Mouse (Mus musculus): Measurements from ENCODE around the gene Osbpl8. TPM values are rescaled to one million over a fixed set of nuclear protein-coding genes. Genes with fewer than 3 reads are reported as not detected.

Osbpl8 gene
- polyA plus RNA-seq, 1 experiment, result 17.1 TPM

GRCm38 (mm10) chr10:111234450-111235288, 70.1 kb downstream of the Osbpl8 start:
- Histone ChIP-seq H3K4me3 (ENCODE audit: insufficient read depth, low read depth, low read length) (no peak overlapping the region), H3K27ac (ENCODE audit: insufficient read depth, low read depth, low read length) (peak overlapping the region; percentile 16; the same call in 1 of the 2 replicates), H3K4me1 (ENCODE audit: control insufficient read depth, insufficient read depth, low read length) (no peaks in the 10 kb centered on the region; the same call in 1 of the 2 replicates), H3K36me3 (ENCODE audit: control insufficient read depth, insufficient read depth, low read length) (no peaks in the 10 kb centered on the region; the same call in 1 of the 2 replicates), H3K27me3 (replicated peaks; ENCODE audit: control insufficient read depth, insufficient read depth, low read length) (no peaks in the 10 kb centered on the region)
- 40% methylated on average over 6 of the region's 6 CpGs for WGBS
- DNase-seq, result peak; percentile 27
- TF ChIP-seq POLR2A (IDR thresholded peaks at IDR 0.05; ENCODE audit: low read depth, low read length), result no peak
- TF ChIP-seq CTCF (conservative IDR thresholded peaks at IDR 0.05; ENCODE audit: insufficient read depth, insufficient read length, low read depth, low read length), result no peak

- Histone ChIP-seq H3K27me3 (replicated peaks; ENCODE audit: control insufficient read depth, insufficient read depth, low read length) (no peaks in the 10 kb centered on the region), H3K27ac (ENCODE audit: insufficient read depth, low read depth, low read length) (peak overlapping the region; percentile 16; the same call in 1 of the 2 replicates), H3K36me3 (ENCODE audit: control insufficient read depth, insufficient read depth, low read length) (no peaks in the 10 kb centered on the region; the same call in 1 of the 2 replicates), H3K4me3 (ENCODE audit: insufficient read depth, low read depth, low read length) (no peak overlapping the region), H3K4me1 (ENCODE audit: control insufficient read depth, insufficient read depth, low read length) (no peaks in the 10 kb centered on the region; the same call in 1 of the 2 replicates)
- TF ChIP-seq POLR2A (IDR thresholded peaks at IDR 0.05; ENCODE audit: low read depth, low read length) (no peak), CTCF (conservative IDR thresholded peaks at IDR 0.05; ENCODE audit: insufficient read depth, insufficient read length, low read depth, low read length) (no peak)
- WGBS, result 50% methylated on average over 6 of the region's 6 CpGs
- DNase-seq, result no peak
These were observed 70.7 kb downstream of the Osbpl8 start for GRCm38 (mm10) chr10:111235289-111235570.

- no peak for DNase-seq
- Histone ChIP-seq H3K4me3 (ENCODE audit: insufficient read depth, low read depth, low read length) (no peak overlapping the region), H3K4me1 (ENCODE audit: control insufficient read depth, insufficient read depth, low read length) (no peaks in the 10 kb centered on the region; the same call in 1 of the 2 replicates), H3K27me3 (replicated peaks; ENCODE audit: control insufficient read depth, insufficient read depth, low read length) (no peaks in the 10 kb centered on the region), H3K36me3 (ENCODE audit: control insufficient read depth, insufficient read depth, low read length) (no peaks in the 10 kb centered on the region; the same call in 1 of the 2 replicates), H3K27ac (ENCODE audit: insufficient read depth, low read depth, low read length) (no peak overlapping the region)
- TF ChIP-seq CTCF (conservative IDR thresholded peaks at IDR 0.05; ENCODE audit: insufficient read depth, insufficient read length, low read depth, low read length) (no peak), POLR2A (IDR thresholded peaks at IDR 0.05; ENCODE audit: low read depth, low read length) (no peak)
- WGBS, result 74% methylated on average over 5 of the region's 5 CpGs
These were observed 72.9 kb downstream of the Osbpl8 start for GRCm38 (mm10) chr10:111237434-111237833.

- Histone ChIP-seq H3K4me3 (ENCODE audit: insufficient read depth, low read depth, low read length) (no peak overlapping the region), H3K27ac (ENCODE audit: insufficient read depth, low read depth, low read length) (no peak overlapping the region), H3K4me1 (ENCODE audit: control insufficient read depth, insufficient read depth, low read length) (no peaks in the 10 kb centered on the region), H3K27me3 (replicated peaks; ENCODE audit: control insufficient read depth, insufficient read depth, low read length) (no peaks in the 10 kb centered on the region), H3K36me3 (ENCODE audit: control insufficient read depth, insufficient read depth, low read length) (no peaks in the 10 kb centered on the region)
- TF ChIP-seq POLR2A (IDR thresholded peaks at IDR 0.05; ENCODE audit: low read depth, low read length), result no peak
- no peak for TF ChIP-seq CTCF (conservative IDR thresholded peaks at IDR 0.05; ENCODE audit: insufficient read depth, insufficient read length, low read depth, low read length)
- DNase-seq, result no peak
- WGBS, result 83% methylated on average over 7 of the region's 7 CpGs
These were observed 78.1 kb downstream of the Osbpl8 start for GRCm38 (mm10) chr10:111242677-111243076.

- no peaks in the 10 kb centered on the region for H3K36me3 ChIP-seq (ENCODE audit: control insufficient read depth, insufficient read depth, low read length)
- TF ChIP-seq POLR2A (IDR thresholded peaks at IDR 0.05; ENCODE audit: low read depth, low read length), result no peak
- TF ChIP-seq CTCF (conservative IDR thresholded peaks at IDR 0.05; ENCODE audit: insufficient read depth, insufficient read length, low read depth, low read length), result no peak
- H3K27me3 ChIP-seq (replicated peaks; ENCODE audit: control insufficient read depth, insufficient read depth, low read length), result no peaks in the 10 kb centered on the region
- no peaks in the 10 kb centered on the region for H3K4me1 ChIP-seq (ENCODE audit: control insufficient read depth, insufficient read depth, low read length)
- no peak overlapping the region for H3K4me3 ChIP-seq (ENCODE audit: insufficient read depth, low read depth, low read length)
- DNase-seq, result no peak
- 47% methylated on average over 4 of the region's 4 CpGs for WGBS
- H3K27ac ChIP-seq (ENCODE audit: insufficient read depth, low read depth, low read length), result no peak overlapping the region
These were observed 83.1 kb downstream of the Osbpl8 start for GRCm38 (mm10) chr10:111247609-111248008.

- DNase-seq, result no peak
- Histone ChIP-seq H3K27ac (ENCODE audit: insufficient read depth, low read depth, low read length) (no peak overlapping the region), H3K4me3 (ENCODE audit: insufficient read depth, low read depth, low read length) (no peak overlapping the region), H3K4me1 (ENCODE audit: control insufficient read depth, insufficient read depth, low read length) (no peaks in the 10 kb centered on the region), H3K36me3 (ENCODE audit: control insufficient read depth, insufficient read depth, low read length) (no peaks in the 10 kb centered on the region), H3K27me3 (replicated peaks; ENCODE audit: control insufficient read depth, insufficient read depth, low read length) (no peaks in the 10 kb centered on the region)
- WGBS, result 36% methylated on average over 6 of the region's 6 CpGs
- TF ChIP-seq POLR2A (IDR thresholded peaks at IDR 0.05; ENCODE audit: low read depth, low read length) (no peak), CTCF (conservative IDR thresholded peaks at IDR 0.05; ENCODE audit: insufficient read depth, insufficient read length, low read depth, low read length) (no peak)
These were observed 83.6 kb downstream of the Osbpl8 start for GRCm38 (mm10) chr10:111248177-111248576.

- Histone ChIP-seq H3K4me1 (ENCODE audit: control insufficient read depth, insufficient read depth, low read length) (no peaks in the 10 kb centered on the region), H3K27me3 (replicated peaks; ENCODE audit: control insufficient read depth, insufficient read depth, low read length) (no peaks in the 10 kb centered on the region), H3K36me3 (ENCODE audit: control insufficient read depth, insufficient read depth, low read length) (no peaks in the 10 kb centered on the region), H3K27ac (ENCODE audit: insufficient read depth, low read depth, low read length) (no peak overlapping the region), H3K4me3 (ENCODE audit: insufficient read depth, low read depth, low read length) (no peak overlapping the region)
- TF ChIP-seq POLR2A (IDR thresholded peaks at IDR 0.05; ENCODE audit: low read depth, low read length), result no peak
- TF ChIP-seq CTCF (conservative IDR thresholded peaks at IDR 0.05; ENCODE audit: insufficient read depth, insufficient read length, low read depth, low read length), result no peak
- no peak for DNase-seq
- 87% methylated on average over 4 of the region's 4 CpGs for WGBS
These were observed 85.6 kb downstream of the Osbpl8 start for GRCm38 (mm10) chr10:111250192-111250591.
